Mouse (Mus musculus) ES-Bruce4 (cell line): Measurements from ENCODE around the gene Tenm4. TPM values are rescaled to one million over a fixed set of nuclear protein-coding genes. Genes with fewer than 3 reads are reported as not detected.

ENCODE experiments used
- H3K27ac ChIP-seq: 2 replicates; pipeline ENCODE4 v1.5.1; 2012; ENCODE audit warnings: low read length, inconsistent platforms; ENCODE audit not compliant: insufficient read depth
- H3K27me3 ChIP-seq: 2 replicates; pipeline ENCODE4 v1.6.1; 2012; ENCODE audit warnings: mild to moderate bottlenecking, low read length, inconsistent platforms; ENCODE audit not compliant: control insufficient read depth, poor library complexity, insufficient read depth, severe bottlenecking
- H3K36me3 ChIP-seq: 2 replicates; pipeline ENCODE4 v1.6.1; 2012; ENCODE audit warnings: inconsistent platforms, mild to moderate bottlenecking, low read length, moderate library complexity; ENCODE audit not compliant: control insufficient read depth, poor library complexity, insufficient read depth, severe bottlenecking
- H3K4me1 ChIP-seq: one replicate; pipeline ENCODE4 v1.8.1; 2011; ENCODE audit warnings: low read length; ENCODE audit not compliant: control insufficient read depth, insufficient read depth
- H3K4me3 ChIP-seq: 2 replicates; pipeline ENCODE4 v1.5.1; 2011; ENCODE audit warnings: low read depth, mild to moderate bottlenecking, low read length
- H3K9ac ChIP-seq: 2 replicates; pipeline ENCODE4 v1.6.1; 2012; ENCODE audit warnings: low read depth, mild to moderate bottlenecking, inconsistent platforms; ENCODE audit not compliant: poor library complexity, severe bottlenecking
- H3K9me3 ChIP-seq: replicated peaks from 2 replicates; pipeline ENCODE4 v1.6.1; 2012; ENCODE audit warnings: mild to moderate bottlenecking, low read length, inconsistent platforms; ENCODE audit not compliant: control insufficient read depth, poor library complexity, insufficient read depth, severe bottlenecking
- CTCF ChIP-seq: IDR thresholded peaks from one replicate; pipeline ENCODE4 v1.8.1; 2011; ENCODE audit warnings: low read depth, low read length
- EP300 ChIP-seq: IDR thresholded peaks from 2 replicates; pipeline ENCODE4 v1.6.1; 2011; ENCODE audit warnings: low read depth, low read length; ENCODE audit not compliant: insufficient read depth
- POLR2A ChIP-seq: IDR thresholded peaks from one replicate; pipeline ENCODE4 v1.8.1; 2011; ENCODE audit warnings: low read length; ENCODE audit not compliant: insufficient read depth
- polyA plus RNA-seq: library from polyadenylated mRNA; stranded (reverse); fragments of >200 nt; gene quantifications from 2 replicates; pipeline ENCODE4 v1.2.4, GENCODE M21; 2011; ENCODE audit warnings: low read depth; ENCODE audit not compliant: missing spikeins, insufficient read depth, insufficient read length

Gene Tenm4
- polyA plus RNA-seq, 1 experiment, result 4.8 TPM

DNA sequence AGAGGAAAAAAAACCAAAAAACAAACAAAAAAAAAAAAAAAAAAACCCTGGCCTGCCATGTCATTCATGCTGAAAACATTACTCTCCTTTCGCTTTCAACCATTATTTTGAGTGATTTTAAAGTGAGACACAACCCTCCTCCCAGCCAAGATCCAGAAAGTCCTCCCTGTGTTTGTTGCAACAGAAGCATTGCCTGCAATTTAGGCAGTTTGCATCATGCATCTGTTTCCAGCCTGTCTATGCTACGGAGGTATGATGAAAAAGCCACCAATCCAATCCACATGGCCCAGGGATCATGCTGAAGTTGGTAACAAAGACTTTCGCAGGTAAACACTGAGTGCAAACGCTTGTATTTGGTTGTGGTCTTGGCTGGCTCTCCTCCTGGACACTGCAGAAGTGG, 158.3 kb downstream of the Tenm4 start:
- Histone ChIP-seq H3K9ac (no peak overlapping the region), H3K27ac (no peak overlapping the region), H3K4me3 (no peak overlapping the region), H3K27me3 (no peaks in the 10 kb centered on the region), H3K9me3 (peaks cover 23% of the 10 kb centered on the region), H3K4me1 (no peaks in the 10 kb centered on the region), H3K36me3 (no peaks in the 10 kb centered on the region; the same call in 1 of the 2 replicates)
- TF ChIP-seq CTCF (no peak), EP300 (no peak), POLR2A (no peak)

DNA sequence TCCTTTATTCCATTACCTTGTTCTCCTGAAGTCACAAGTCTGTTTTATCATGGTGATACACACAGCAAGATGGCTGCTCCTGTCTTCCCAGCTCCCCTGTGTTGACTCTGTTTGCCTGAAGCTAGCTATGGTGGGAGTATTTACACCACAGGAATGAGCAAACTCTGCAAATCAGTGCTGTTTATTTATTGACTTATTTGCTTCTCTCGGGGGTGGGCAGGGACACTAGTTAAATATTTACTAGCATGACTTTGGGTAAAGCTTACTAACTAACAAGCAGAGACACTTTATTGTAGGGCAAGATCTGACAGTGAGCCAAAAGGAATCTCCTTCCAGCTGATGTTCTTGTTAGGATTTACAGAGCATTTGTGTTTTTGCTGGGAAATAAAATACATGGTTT, 160.1 kb downstream of the Tenm4 start:
- TF ChIP-seq EP300, result no peak
- no peak for TF ChIP-seq CTCF
- no peak for TF ChIP-seq POLR2A
- H3K36me3 ChIP-seq, result no peaks in the 10 kb centered on the region

DNA sequence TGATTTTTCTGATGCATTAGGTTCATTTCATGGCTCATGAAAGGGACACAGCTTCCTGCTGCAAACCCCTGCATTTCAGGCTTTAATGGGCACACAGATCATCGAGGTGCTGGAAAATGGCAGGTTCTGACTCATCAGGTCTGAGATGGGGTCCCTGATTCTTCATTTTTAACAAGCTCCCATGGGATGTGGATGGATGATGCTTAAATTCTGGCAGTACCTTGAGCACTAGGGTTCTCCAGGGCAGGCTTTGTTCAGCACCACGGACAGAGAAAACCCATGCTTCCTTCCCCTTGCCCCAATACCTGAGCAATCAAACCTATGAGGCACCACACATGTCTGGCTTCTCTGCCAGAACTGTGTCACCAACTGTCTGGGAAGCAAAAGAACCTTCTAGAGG, 163.3 kb downstream of the Tenm4 start:
- H3K9ac ChIP-seq, result no peak overlapping the region
- no peaks in the 10 kb centered on the region for H3K4me1 ChIP-seq
- no peaks in the 10 kb centered on the region for H3K27me3 ChIP-seq
- no peaks in the 10 kb centered on the region for H3K36me3 ChIP-seq
- TF ChIP-seq EP300 (no peak), CTCF (no peak), POLR2A (no peak)
- H3K27ac ChIP-seq, result no peak overlapping the region
- no peak overlapping the region for H3K4me3 ChIP-seq
- no peaks in the 10 kb centered on the region for H3K9me3 ChIP-seq

More for the DNA sequence above, 160.1 kb downstream of the Tenm4 start:
- Histone ChIP-seq H3K9me3 (peaks cover 8% of the 10 kb centered on the region), H3K4me1 (no peaks in the 10 kb centered on the region), H3K27ac (no peak overlapping the region), H3K27me3 (no peaks in the 10 kb centered on the region), H3K4me3 (no peak overlapping the region), H3K9ac (no peak overlapping the region)

DNA sequence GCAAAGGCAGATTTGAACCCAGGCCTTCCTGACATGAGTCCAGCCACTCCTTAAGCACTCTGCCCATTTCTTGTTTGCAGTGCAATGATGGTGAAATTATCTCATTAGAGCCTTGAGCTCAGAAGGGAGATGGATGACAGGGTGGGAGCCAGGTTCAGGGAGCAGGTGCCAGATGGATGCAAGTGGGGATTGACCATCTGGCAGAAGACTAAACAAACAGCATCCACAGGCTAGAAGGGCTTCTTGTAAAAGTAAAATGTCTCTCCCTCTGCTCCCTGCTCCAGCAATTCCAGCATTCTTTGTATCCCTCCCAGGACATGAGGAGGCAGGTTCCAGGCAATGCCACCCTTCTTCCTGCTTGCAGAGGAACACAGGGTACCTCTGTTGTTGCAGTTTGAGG, 165.3 kb downstream of the Tenm4 start:
- H3K4me3 ChIP-seq, result no peak overlapping the region
- no peak overlapping the region for H3K9ac ChIP-seq
- H3K4me1 ChIP-seq, result no peaks in the 10 kb centered on the region
- H3K9me3 ChIP-seq, result no peaks in the 10 kb centered on the region
- H3K27me3 ChIP-seq, result no peaks in the 10 kb centered on the region
- H3K36me3 ChIP-seq, result no peaks in the 10 kb centered on the region
- H3K27ac ChIP-seq, result no peak overlapping the region
- TF ChIP-seq EP300, result no peak
- no peak for TF ChIP-seq POLR2A
- TF ChIP-seq CTCF, result no peak

DNA sequence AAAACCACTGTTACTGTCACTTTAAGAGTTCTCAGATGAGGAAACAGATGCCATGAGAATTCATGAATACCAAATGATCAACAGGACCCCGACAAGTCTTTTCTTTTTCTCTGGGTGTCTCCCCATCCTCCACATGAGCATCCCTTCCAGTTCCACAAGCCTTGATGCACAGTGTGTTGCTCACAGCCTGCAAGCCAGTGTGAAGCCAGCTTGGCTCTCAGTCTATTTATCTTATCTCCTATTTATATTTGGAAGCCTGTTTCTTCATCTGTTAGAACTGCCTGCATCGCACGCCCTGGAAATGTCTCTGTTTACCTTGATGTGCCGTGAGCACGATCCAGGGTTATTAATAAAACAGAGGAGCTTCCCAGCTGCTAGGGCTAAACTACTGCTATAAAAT, 169.8 kb downstream of the Tenm4 start:
- no peaks in the 10 kb centered on the region for H3K27me3 ChIP-seq
- H3K27ac ChIP-seq, result no peak overlapping the region
- no peaks in the 10 kb centered on the region for H3K36me3 ChIP-seq
- TF ChIP-seq POLR2A (no peak), EP300 (no peak), CTCF (no peak)
- H3K4me1 ChIP-seq, result no peaks in the 10 kb centered on the region
- no peaks in the 10 kb centered on the region for H3K9me3 ChIP-seq
- H3K9ac ChIP-seq, result no peak overlapping the region
- no peak overlapping the region for H3K4me3 ChIP-seq

DNA sequence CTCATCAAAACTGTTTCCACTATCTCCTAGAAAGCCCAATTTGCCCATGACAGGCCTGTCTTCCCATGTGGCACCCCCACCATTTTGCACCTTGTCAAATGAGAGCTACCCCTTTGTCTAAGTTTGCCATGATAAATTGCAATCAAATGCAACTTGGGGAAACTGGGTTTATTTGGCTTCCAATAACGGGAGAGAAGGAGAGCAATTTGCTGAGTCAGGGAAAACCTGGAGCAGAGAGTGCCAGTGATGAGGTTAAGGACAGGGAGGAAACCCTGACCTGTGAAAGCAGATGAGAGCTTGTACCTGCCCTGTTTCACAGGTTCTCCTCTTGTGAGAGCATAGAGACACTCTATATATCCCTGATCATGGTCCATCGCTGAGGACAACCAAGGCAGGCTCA, 170.4 kb downstream of the Tenm4 start:
- H3K27me3 ChIP-seq, result no peaks in the 10 kb centered on the region
- no peak for TF ChIP-seq EP300
- no peak for TF ChIP-seq CTCF
- no peak for TF ChIP-seq POLR2A
- no peak overlapping the region for H3K4me3 ChIP-seq
- no peak overlapping the region for H3K9ac ChIP-seq
- H3K9me3 ChIP-seq, result no peaks in the 10 kb centered on the region
- H3K4me1 ChIP-seq, result no peaks in the 10 kb centered on the region
- H3K27ac ChIP-seq, result no peak overlapping the region
- H3K36me3 ChIP-seq, result no peaks in the 10 kb centered on the region
